ENCODE assay signal across 13 mouse cellular contexts in genomic region chr9:58174818-58175251, GRCm38 (mm10). TPM values are rescaled to one million over a fixed set of nuclear protein-coding genes. Genes with fewer than 3 reads are reported as not detected.
A peak's percentile ranks its signal among the peaks of the same experiment; 100 is the strongest.
DNase-seq lines count a peak whose midpoint lies in the region; ATAC-seq lines count a peak whose summit lies in the region.
"Had no signal": no experiment of that assay in that cellular context is flagged by ENCODE, and none has a peak within 500 bp of the region (broad histone marks: within the 10 kb centered on the region; RNA-seq: fewer than 3 reads in every experiment).

No protein-coding gene starts in this region.

- peaks cover 7% of the 10 kb centered on the region for H3K4me1 ChIP-seq in neural tube, embryonic 11.5 days (ENCODE audit: control insufficient read depth, insufficient read depth, low read length)
- H3K4me1 ChIP-seq in hindbrain, embryonic 11.5 days (replicated peaks; ENCODE audit: control insufficient read depth, insufficient read depth, low read length), result peaks cover 4% of the 10 kb centered on the region
- H3K4me1 ChIP-seq: liver, embryonic 13.5 days had no signal

- H3K4me2 ChIP-seq in neural tube, embryonic 11.5 days (ENCODE audit: low read depth), result no peak overlapping the region
- H3K4me2 ChIP-seq in hindbrain, embryonic 11.5 days (replicated peaks; ENCODE audit: low read depth, low read length), result no peak overlapping the region
- H3K4me2 ChIP-seq: liver, embryonic 13.5 days had no signal

- intact Hi-C loops in heart, postnatal 14 days (cut with DNase I), result no loop called here
- intact Hi-C loops in heart, postnatal 25 days (cut with DNase I), result no loop called here

- peak; percentile 70 for DNase-seq in heart, adult 11 months
- no peak for DNase-seq in heart, postnatal 14 days
- DNase-seq in neural tube, embryonic 11.5 days (ENCODE audit: low spot score), result no peak
- no peak for DNase-seq in neural tube, embryonic 10.5 days (ENCODE audit: extremely low spot score, low spot score)
- DNase-seq in hindbrain, embryonic 11.5 days (ENCODE audit: low spot score), result no peak
- DNase-seq in retina, postnatal 1 day, result peak; percentile 80
- DNase-seq in heart, postnatal 25 days (ENCODE audit: low spot score), result no peak
- DNase-seq in cerebellum, postnatal 36 days, result no peak
- DNase-seq: adrenal gland, adult 2 months; B cell, adult 2 months; heart, postnatal 36 days; liver, embryonic 13.5 days had no signal

- 23% methylated on average over 5 of the region's 5 CpGs for WGBS in neural tube, embryonic 11.5 days
- 24% methylated on average over 5 of the region's 5 CpGs for WGBS in hindbrain, embryonic 11.5 days

- ATAC-seq in neural tube, embryonic 11.5 days (ENCODE audit: insufficient read depth, low FRiP score, low TSS enrichment), result no peak
- no peak for ATAC-seq in hindbrain, embryonic 11.5 days (ENCODE audit: low FRiP score)

- H3K27me3 ChIP-seq in neural tube, embryonic 11.5 days (ENCODE audit: control insufficient read depth, insufficient read depth, low read length), result no peaks in the 10 kb centered on the region
- no peaks in the 10 kb centered on the region for H3K27me3 ChIP-seq in hindbrain, embryonic 11.5 days (ENCODE audit: control insufficient read depth, insufficient read depth, low read length)
- H3K27me3 ChIP-seq: liver, embryonic 13.5 days had no signal

- no peak overlapping the region for H3K4me3 ChIP-seq in neural tube, embryonic 11.5 days (ENCODE audit: low read depth, low read length)
- H3K4me3 ChIP-seq in hindbrain, embryonic 11.5 days (ENCODE audit: low read depth, low read length), result no peak overlapping the region
- H3K4me3 ChIP-seq: erythroblast, embryonic 14.5 days; liver, embryonic 13.5 days had no signal

- no peaks in the 10 kb centered on the region for H3K9me3 ChIP-seq in neural tube, embryonic 11.5 days (ENCODE audit: control insufficient read depth, low read length)
- H3K9me3 ChIP-seq in hindbrain, embryonic 11.5 days (ENCODE audit: control insufficient read depth, low read length), result no peaks in the 10 kb centered on the region
- H3K9me3 ChIP-seq: liver, embryonic 13.5 days had no signal

- no peak overlapping the region for H3K9ac ChIP-seq in neural tube, embryonic 11.5 days (ENCODE audit: low read length)
- no peak overlapping the region for H3K9ac ChIP-seq in hindbrain, embryonic 11.5 days (ENCODE audit: low read depth, low read length)
- H3K9ac ChIP-seq: liver, embryonic 13.5 days had no signal

- no peaks in the 10 kb centered on the region for H3K36me3 ChIP-seq in neural tube, embryonic 11.5 days (ENCODE audit: control insufficient read depth, insufficient read depth, low read length)
- H3K36me3 ChIP-seq in hindbrain, embryonic 11.5 days (ENCODE audit: control insufficient read depth, insufficient read depth, low read length), result no peaks in the 10 kb centered on the region
- H3K36me3 ChIP-seq: liver, embryonic 13.5 days had no signal

- 0 out of 2 replicates have a peak overlapping the region, but pooled peaks have one; percentile 10 for H3K27ac ChIP-seq in neural tube, embryonic 11.5 days (ENCODE audit: low read depth, low read length)
- 0 out of 2 replicates have a peak overlapping the region, but pooled peaks have one; percentile 30 for H3K27ac ChIP-seq in hindbrain, embryonic 11.5 days (ENCODE audit: low read depth, low read length)
- H3K27ac ChIP-seq: liver, embryonic 13.5 days had no signal

RNA-seq across cellular contexts. Expression of gene Islr, which starts 29.3 kb away (rescaled TPM):
- total RNA-seq in heart, postnatal 14 days (2021), result 10 to 100 TPM; 44.0 to 44.6 TPM
- 31.2 and 31.5 TPM in 2 replicates for polyA plus RNA-seq in neural tube, embryonic 11.5 days (2014; fragmentation: Nextera tagmentation; extraction: Ambion mirVana)
- 15.5 and 16.7 TPM in 2 replicates for polyA plus RNA-seq in hindbrain, embryonic 11.5 days (2014; fragmentation: Nextera tagmentation; extraction: Ambion mirVana)
- total RNA-seq in heart, postnatal 25 days (2021), result 10 to 100 TPM; 31.4 to 33.0 TPM
- polyA plus RNA-seq: erythroblast, embryonic 14.5 days had no signal

RNA-seq across cellular contexts. Expression of gene Islr2, which starts 29.3 kb away (rescaled TPM):
- total RNA-seq in heart, postnatal 14 days (2021), result 1 to 10 TPM; 3.0 to 3.3 TPM
- 6.3 and 9.3 TPM in 2 replicates for polyA plus RNA-seq in neural tube, embryonic 11.5 days (2014; fragmentation: Nextera tagmentation; extraction: Ambion mirVana)
- polyA plus RNA-seq in hindbrain, embryonic 11.5 days (2014; fragmentation: Nextera tagmentation; extraction: Ambion mirVana), result 5.5 and 6.7 TPM in 2 replicates
- 1 to 10 TPM; 1.0 to 1.2 TPM for total RNA-seq in heart, postnatal 25 days (2021)
- polyA plus RNA-seq: erythroblast, embryonic 14.5 days had no signal

RNA-seq across cellular contexts. Expression of gene Ccdc33, which starts 56.2 kb away (rescaled TPM):
- total RNA-seq in heart, postnatal 14 days (2021), result under 1 TPM in 1 of 2 experiments, not detected in 1; 0.53 TPM
- 0.08 and 0.22 TPM in 2 replicates for polyA plus RNA-seq in neural tube, embryonic 11.5 days (2014; fragmentation: Nextera tagmentation; extraction: Ambion mirVana)
- polyA plus RNA-seq in hindbrain, embryonic 11.5 days (2014; fragmentation: Nextera tagmentation; extraction: Ambion mirVana), result 0.31 and 0.99 TPM in 2 replicates
- total RNA-seq in heart, postnatal 25 days (2021), result not detected
- total RNA-seq: heart, postnatal 36 days had no signal
- polyA plus RNA-seq: erythroblast, embryonic 14.5 days; liver, embryonic 13.5 days had no signal

Comparison
In these comparisons a context has a peak if more than half of its experiments do, and no peak if none do; other contexts are left out.
1. DNase-seq: peak in heart, adult 11 months (single experiment) and retina, postnatal 1 day (single experiment); none in heart, postnatal 14 days (0 of 2), neural tube, embryonic 11.5 days (single experiment), neural tube, embryonic 10.5 days (single experiment), hindbrain, embryonic 11.5 days (single experiment), heart, postnatal 25 days (single experiment) and cerebellum, postnatal 36 days (0 of 2).